Mouse (Mus musculus) limb, embryonic 14.5 days (tissue): Measurements from ENCODE around the gene Actn4. TPM values are rescaled to one million over a fixed set of nuclear protein-coding genes. Genes with fewer than 3 reads are reported as not detected.

Source experiments
- ATAC-seq: fragments of 200-750 bp; cut with Nextera tagmentation; 2 replicates; pipeline ENCODE4 v1.8.0; 2017; ENCODE audit warnings: low read depth, moderate number of reproducible peaks, moderate TSS enrichment; ENCODE audit not compliant: low FRiP score
- DNase-seq: peaks from one replicate; pipeline ENCODE4 v3.0.0-alpha.2; 2015; ENCODE audit warnings: low spot score
- H3K27ac ChIP-seq: fragments of 300-500 bp; sonication (generic); replicated peaks from 2 replicates; pipeline ENCODE4 v1.5.1; 2014; ENCODE audit warnings: low read depth, mild to moderate bottlenecking, low read length, moderate library complexity, mixed read lengths
- H3K27me3 ChIP-seq: fragments of 300-500 bp; sonication (generic); 2 replicates; pipeline ENCODE4 v1.6.1; 2014; ENCODE audit warnings: low read length, mixed read lengths; ENCODE audit not compliant: control insufficient read depth, insufficient read depth
- H3K36me3 ChIP-seq: fragments of 300-500 bp; sonication (generic); 2 replicates; pipeline ENCODE4 v1.6.1; 2014; ENCODE audit warnings: mild to moderate bottlenecking, low read length, moderate library complexity, mixed read lengths; ENCODE audit not compliant: control insufficient read depth, insufficient read depth
- H3K4me1 ChIP-seq: fragments of 300-500 bp; sonication (generic); 2 replicates; pipeline ENCODE4 v1.6.1; 2014; ENCODE audit warnings: antibody characterized with exemption, low read length, mixed read lengths; ENCODE audit not compliant: control insufficient read depth, insufficient read depth
- H3K4me2 ChIP-seq: fragments of 300-500 bp; sonication (generic); replicated peaks from 2 replicates; pipeline ENCODE4 v1.6.1; 2014; ENCODE audit warnings: low read depth, mild to moderate bottlenecking, low read length, moderate library complexity; ENCODE audit not compliant: severe bottlenecking
- H3K4me3 ChIP-seq: fragments of 300-500 bp; sonication (generic); replicated peaks from 2 replicates; pipeline ENCODE4 v1.5.1; 2014; ENCODE audit warnings: low read length
- H3K9ac ChIP-seq: fragments of 300-500 bp; sonication (generic); 2 replicates; pipeline ENCODE4 v1.6.1; 2014; ENCODE audit warnings: mild to moderate bottlenecking, low read depth, low read length, moderate library complexity; ENCODE audit not compliant: severe bottlenecking
- H3K9me3 ChIP-seq: fragments of 300-500 bp; sonication (generic); 2 replicates; pipeline ENCODE4 v1.6.1; 2016; ENCODE audit warnings: low read length; ENCODE audit not compliant: control insufficient read depth
- POLR2A ChIP-seq: fragments of 200-500 bp; IDR thresholded peaks from 2 replicates; pipeline ENCODE4 v1.8.0; 2012; ENCODE audit warnings: inconsistent platforms, mild to moderate bottlenecking, moderate library complexity, borderline replicate concordance; ENCODE audit not compliant: insufficient read depth, insufficient read length; ENCODE audit errors: extremely low read depth
- WGBS: fragments of 180-500 bp; shearing (Covaris S2); extraction: QIAGEN DNeasy Blood & Tissue Kit; methylation state at CpG from one replicate; pipeline ENCODE4 v1.1.7; 2014; 5-methylcytosine and 5-hydroxymethylcytosine counted together
- polyA plus RNA-seq, 2 experiments: library from polyadenylated mRNA; depleted of rRNA in 1 of 2; stranded (reverse) in 1 of 2; unstranded in 1 of 2; fragments of >200 nt; fragmentation: Nextera tagmentation in 1 of 2; extraction: Ambion mirVana in 1 of 2; gene quantifications; 2 replicates each; pipeline versions ENCODE4 v1.2.1 to v1.2.3; 2012 to 2014

Gene Actn4
- polyA plus RNA-seq, 2 experiments = 268 to 295 TPM

DNA sequence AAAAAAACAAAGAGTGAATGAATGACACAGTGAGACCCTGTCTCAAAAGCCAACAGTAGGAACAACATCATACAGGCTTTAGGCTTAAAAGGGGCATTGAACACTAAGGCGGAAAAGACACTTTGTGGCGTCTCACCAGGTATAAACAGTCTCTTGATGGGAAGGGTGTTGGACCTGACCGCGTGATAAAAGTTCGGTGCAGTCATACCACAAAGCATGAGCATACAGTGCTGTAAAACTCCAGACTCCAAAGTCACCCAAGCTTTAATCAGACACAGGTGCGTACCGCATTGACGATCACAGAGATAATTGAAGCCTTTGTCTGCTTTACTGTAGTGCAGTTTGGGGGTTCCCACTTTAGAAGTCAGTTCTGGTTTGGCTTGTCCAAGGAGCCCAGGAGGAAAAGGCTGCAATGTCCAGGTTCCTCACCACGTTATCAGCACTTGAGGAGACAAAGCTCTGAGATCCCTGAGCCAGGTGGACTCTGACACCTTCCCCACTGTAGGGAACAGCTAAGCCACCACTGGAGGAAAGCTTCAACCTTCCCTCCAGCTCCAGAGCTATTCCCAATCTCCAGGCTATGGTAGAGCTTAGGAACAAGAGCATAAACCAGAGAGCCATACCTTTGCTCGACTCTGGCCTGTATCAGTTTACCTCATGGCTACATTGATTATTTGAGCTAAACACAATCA, 11.6 kb downstream of the Actn4 start:
- 55% methylated on average over 10 of the region's 10 CpGs for WGBS
- no peak for DNase-seq
- Histone ChIP-seq H3K4me3 (no peak overlapping the region), H3K9me3 (no peaks in the 10 kb centered on the region), H3K36me3 (peaks cover 11% of the 10 kb centered on the region; the same call in 1 of the 2 replicates), H3K27ac (0 out of 2 replicates have a peak overlapping the region, but pooled peaks have one; percentile 9), H3K4me2 (no peak overlapping the region), H3K4me1 (peaks cover 88% of the 10 kb centered on the region), H3K9ac (no peak overlapping the region), H3K27me3 (no peaks in the 10 kb centered on the region)
- TF ChIP-seq POLR2A = no peak
- no peak for ATAC-seq

- Histone ChIP-seq H3K27ac (peak overlapping the region; percentile 81), H3K27me3 (no peaks in the 10 kb centered on the region), H3K4me1 (peaks cover 95% of the 10 kb centered on the region), H3K4me2 (peak overlapping the region; percentile 26; the same call in 1 of the 2 replicates), H3K4me3 (no peak overlapping the region), H3K9ac (peak overlapping the region; percentile 29; the same call in 1 of the 2 replicates), H3K9me3 (no peaks in the 10 kb centered on the region), H3K36me3 (peaks cover 5% of the 10 kb centered on the region; the same call in 1 of the 2 replicates)
- 65% methylated on average over 2 of the region's 2 CpGs for WGBS
- ATAC-seq (no peak), DNase-seq (no peak)
- TF ChIP-seq POLR2A = no peak
Measured at GRCm38 (mm10) chr7:28949298-28949697, 12.8 kb downstream of the Actn4 start.

- H3K4me1 ChIP-seq = peaks cover 97% of the 10 kb centered on the region
- DNase-seq = peak; percentile 41
- H3K27ac ChIP-seq = peak overlapping the region; percentile 81
Measured at GRCm38 (mm10) chr7:28948746-28949145, 13.4 kb downstream of the Actn4 start.

DNA sequence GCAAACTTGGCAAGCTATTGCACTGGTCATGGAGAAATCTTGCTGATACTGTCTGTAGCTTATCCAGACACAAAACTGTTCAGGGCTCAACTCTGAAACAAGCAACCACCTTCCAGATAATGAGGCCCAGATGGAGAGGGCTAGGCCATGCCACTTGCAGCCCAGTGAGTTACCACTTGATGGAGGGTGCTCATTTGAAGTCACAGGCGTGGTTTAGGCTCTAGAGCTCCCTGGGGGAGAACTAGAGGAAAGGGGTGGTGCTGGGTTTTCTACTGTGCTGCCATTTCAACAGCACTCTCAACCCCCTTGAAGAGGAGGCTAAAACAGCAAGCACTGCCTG, 15.9 kb downstream of the Actn4 start:
- Histone ChIP-seq H3K9me3 (no peaks in the 10 kb centered on the region), H3K9ac (0 out of 2 replicates have a peak overlapping the region, but pooled peaks have one; percentile 9), H3K36me3 (peaks cover 16% of the 10 kb centered on the region), H3K4me2 (peak overlapping the region; percentile 9; the same call in 1 of the 2 replicates), H3K4me1 (peaks cover 85% of the 10 kb centered on the region), H3K27me3 (no peaks in the 10 kb centered on the region), H3K27ac (peak overlapping the region; percentile 81), H3K4me3 (no peak overlapping the region)
- no peak for DNase-seq
- TF ChIP-seq POLR2A = no peak
- 11% methylated on average over 1 of the region's 1 CpGs for WGBS
- ATAC-seq = no peak

More at GRCm38 (mm10) chr7:28948746-28949145, 13.4 kb downstream of the Actn4 start:
- Histone ChIP-seq H3K36me3 (peaks cover 5% of the 10 kb centered on the region; the same call in 1 of the 2 replicates), H3K27me3 (no peaks in the 10 kb centered on the region), H3K9me3 (no peaks in the 10 kb centered on the region), H3K9ac (peak overlapping the region; percentile 29), H3K4me3 (peak overlapping the region; percentile 1; the same call in 1 of the 2 replicates), H3K4me2 (peak overlapping the region; percentile 26)
- TF ChIP-seq POLR2A = no peak
- 48% methylated on average over 7 of the region's 7 CpGs for WGBS
- ATAC-seq = peak; percentile 13; the same call in 1 of the 2 replicates

- DNase-seq (peak; percentile 74), ATAC-seq (peak; percentile 76)
- peak overlapping the region; percentile 81 for H3K27ac ChIP-seq
- no peaks in the 10 kb centered on the region for H3K9me3 ChIP-seq
- H3K27me3 ChIP-seq = no peaks in the 10 kb centered on the region
- H3K36me3 ChIP-seq = peaks cover 12% of the 10 kb centered on the region; the same call in 1 of the 2 replicates
- H3K4me2 ChIP-seq = peak overlapping the region; percentile 9
- no peak overlapping the region for H3K4me3 ChIP-seq
- peak overlapping the region; percentile 28 for H3K9ac ChIP-seq
- no peak for TF ChIP-seq POLR2A
- 10% methylated on average over 10 of the region's 10 CpGs for WGBS
- peaks cover 79% of the 10 kb centered on the region for H3K4me1 ChIP-seq
Measured at GRCm38 (mm10) chr7:28945416-28946270, 16.5 kb downstream of the Actn4 start.
